Mouse (Mus musculus) left cerebral cortex, adult 2 months (tissue): ENCODE data around the gene Cd79b. TPM values are rescaled to one million over a fixed set of nuclear protein-coding genes. Genes with fewer than 3 reads are reported as not detected.

Experiments
- DNase-seq, 2 experiments: peaks; one replicate each; pipeline ENCODE4 v3.0.0; 2021 to 2022; ENCODE audit warnings: low spot score in 2 of 2, mixed read lengths in 1 of 2; ENCODE audit errors: extremely low spot score in 1 of 2
- H3K27ac ChIP-seq: fragments of 200-600 bp; 2 replicates; pipeline ENCODE4 v1.8.1; 2022
- H3K4me3 ChIP-seq: fragments of 200-600 bp; 2 replicates; pipeline ENCODE4 v1.8.1; 2022
- CTCF ChIP-seq: fragments of 200-600 bp; IDR thresholded peaks from 2 replicates; pipeline ENCODE4 v1.8.1; 2022; ENCODE audit warnings: antibody characterized with exemption, mild to moderate bottlenecking, moderate library complexity
- intact Hi-C: fragments of 180-260 bp; cut with DNase I; formaldehyde crosslinking; loops from one replicate; pipeline ENCODE4 v1.15.1; 2025
- total RNA-seq, 2 experiments: library from RNA; stranded (reverse); gene quantifications; 2 replicates each; pipeline ENCODE4 v1.2.3; 2021

Gene Cd79b
- total RNA-seq, 2 experiments from 2014 or later = not detected

DNA sequence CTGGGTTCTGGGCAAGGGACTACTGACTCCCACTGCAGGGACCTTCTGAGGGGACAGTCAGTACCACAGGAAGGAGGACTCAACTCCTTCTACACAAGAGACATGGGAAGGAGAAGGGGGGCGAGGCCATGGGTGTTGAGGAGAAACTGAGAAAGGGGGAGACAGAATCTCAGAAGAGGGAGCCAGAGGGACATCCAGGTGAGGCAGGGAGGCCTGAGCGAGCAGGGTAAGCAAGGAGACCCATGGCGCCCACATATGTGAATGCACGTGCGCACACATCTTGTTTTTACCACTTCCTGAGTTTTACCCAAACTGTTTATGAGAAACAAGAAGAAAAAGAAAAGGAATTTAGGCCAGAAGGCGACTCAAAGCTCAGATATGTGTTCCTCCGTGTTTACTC is 3.2 kb upstream of the Cd79b start:
- no peak overlapping the region for H3K4me3 ChIP-seq
- no peak for DNase-seq
- H3K27ac ChIP-seq = no peak overlapping the region
- intact Hi-C loops = no loop called here
- TF ChIP-seq CTCF = no peak

DNA sequence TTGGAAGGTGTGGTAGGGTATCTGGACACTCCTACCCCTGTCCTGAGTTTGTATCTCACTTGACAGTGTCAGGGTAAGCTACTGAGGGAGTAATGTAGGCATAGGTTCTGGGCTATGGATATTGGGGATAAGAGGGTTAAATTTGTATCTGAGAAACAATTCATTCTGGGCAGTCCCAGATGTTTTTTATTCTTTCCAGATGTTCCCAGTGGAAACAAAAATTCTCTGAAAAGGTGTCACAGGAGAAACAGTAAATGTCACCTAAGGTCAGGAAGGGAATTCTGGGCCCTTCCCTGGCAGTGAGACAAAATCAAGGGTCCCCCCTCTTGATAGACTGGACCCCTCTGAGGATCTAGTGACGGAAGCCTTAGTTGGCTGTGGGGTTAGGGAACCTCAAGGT is 1.9 kb upstream of the Cd79b start:
- no peak for DNase-seq
- TF ChIP-seq CTCF = no peak
- intact Hi-C loops = no loop called here
- Histone ChIP-seq H3K4me3 (no peak overlapping the region), H3K27ac (no peak overlapping the region)

DNA sequence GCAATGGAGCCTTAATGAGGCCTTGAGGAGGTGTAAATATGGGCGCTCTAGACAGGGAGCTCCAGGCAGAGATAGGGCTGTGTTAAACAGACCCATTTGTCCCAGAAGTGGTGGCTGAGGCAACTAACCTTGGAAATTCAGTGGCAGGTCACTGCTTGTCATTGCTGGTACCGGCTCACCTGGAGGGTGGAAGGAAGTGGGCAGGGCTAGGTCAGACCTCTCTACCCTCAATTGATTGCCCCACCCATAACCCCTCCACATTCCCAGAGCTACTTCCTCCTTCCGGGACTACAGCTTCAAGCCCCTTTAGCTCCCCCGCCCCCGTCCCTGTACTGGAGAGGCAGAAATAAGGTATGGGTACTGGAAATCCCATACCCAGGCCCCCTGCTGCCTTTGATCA is 1.0 kb downstream of the Cd79b start:
- no peak overlapping the region for H3K27ac ChIP-seq
- TF ChIP-seq CTCF = no peak
- DNase-seq = no peak
- H3K4me3 ChIP-seq = no peak overlapping the region
- intact Hi-C loops = no loop called here

GRCm38 (mm10) chr11:106310123-106310522 is 4.4 kb downstream of the Cd79b start:
- H3K4me3 ChIP-seq = no peak overlapping the region
- intact Hi-C loops = no loop called here
- DNase-seq = no peak
- no peak overlapping the region for H3K27ac ChIP-seq
- no peak for TF ChIP-seq CTCF

DNA sequence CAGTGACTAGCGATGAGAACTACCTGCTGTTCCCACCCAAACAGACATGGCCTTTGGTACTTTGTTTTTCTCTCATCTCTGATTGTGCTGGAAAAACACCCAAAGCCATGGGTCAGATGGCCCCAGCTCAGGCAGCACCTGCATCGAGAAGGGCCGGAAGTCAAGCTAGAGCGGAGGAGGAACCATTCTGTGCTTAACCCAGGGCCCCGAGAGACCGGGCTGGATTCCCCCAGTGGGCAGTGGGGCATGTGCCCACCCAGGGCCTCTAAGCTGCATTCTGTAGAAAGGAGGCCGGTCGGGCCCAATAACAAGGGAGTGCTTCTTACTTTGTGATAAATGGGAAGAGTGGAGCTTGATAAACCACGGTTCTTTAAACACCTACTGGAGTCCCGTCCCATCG is 6.4 kb downstream of the Cd79b start:
- intact Hi-C loops = no loop called here
- Histone ChIP-seq H3K27ac (no peak overlapping the region), H3K4me3 (no peak overlapping the region)
- no peak for DNase-seq
- TF ChIP-seq CTCF = no peak

- no peak for TF ChIP-seq CTCF
- no peak for DNase-seq
- no peak overlapping the region for H3K27ac ChIP-seq
- intact Hi-C loops = no loop called here
- no peak overlapping the region for H3K4me3 ChIP-seq
These were observed 7.1 kb downstream of the Cd79b start for GRCm38 (mm10) chr11:106307432-106307831.

DNA sequence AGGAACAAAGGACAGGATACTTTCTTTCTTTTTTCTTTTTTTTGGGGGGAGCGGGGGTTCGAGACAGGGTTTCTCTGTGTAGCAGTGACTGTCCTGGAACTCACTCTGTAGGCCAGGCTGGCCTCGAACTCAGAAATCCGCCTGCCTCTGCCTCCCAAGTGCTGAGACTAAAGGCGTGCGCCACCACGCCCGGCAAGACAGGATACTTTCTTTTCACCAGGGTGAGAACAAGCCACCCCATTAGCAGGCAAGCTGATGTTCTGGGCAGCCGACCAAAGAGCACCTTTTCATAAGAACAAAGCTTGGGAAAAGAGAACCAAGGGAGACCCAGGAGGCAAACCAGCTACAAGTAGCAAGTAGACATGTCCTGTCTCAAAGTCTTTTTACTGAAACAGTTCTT is 7.8 kb downstream of the Cd79b start:
- intact Hi-C loops = no loop called here
- no peak overlapping the region for H3K27ac ChIP-seq
- DNase-seq = no peak
- H3K4me3 ChIP-seq = no peak overlapping the region
- no peak for TF ChIP-seq CTCF

- H3K27ac ChIP-seq = no peak overlapping the region
- DNase-seq = no peak
- intact Hi-C loops = no loop called here
- H3K4me3 ChIP-seq = no peak overlapping the region
- no peak for TF ChIP-seq CTCF
These were observed 8.5 kb downstream of the Cd79b start for GRCm38 (mm10) chr11:106306065-106306385.

DNA sequence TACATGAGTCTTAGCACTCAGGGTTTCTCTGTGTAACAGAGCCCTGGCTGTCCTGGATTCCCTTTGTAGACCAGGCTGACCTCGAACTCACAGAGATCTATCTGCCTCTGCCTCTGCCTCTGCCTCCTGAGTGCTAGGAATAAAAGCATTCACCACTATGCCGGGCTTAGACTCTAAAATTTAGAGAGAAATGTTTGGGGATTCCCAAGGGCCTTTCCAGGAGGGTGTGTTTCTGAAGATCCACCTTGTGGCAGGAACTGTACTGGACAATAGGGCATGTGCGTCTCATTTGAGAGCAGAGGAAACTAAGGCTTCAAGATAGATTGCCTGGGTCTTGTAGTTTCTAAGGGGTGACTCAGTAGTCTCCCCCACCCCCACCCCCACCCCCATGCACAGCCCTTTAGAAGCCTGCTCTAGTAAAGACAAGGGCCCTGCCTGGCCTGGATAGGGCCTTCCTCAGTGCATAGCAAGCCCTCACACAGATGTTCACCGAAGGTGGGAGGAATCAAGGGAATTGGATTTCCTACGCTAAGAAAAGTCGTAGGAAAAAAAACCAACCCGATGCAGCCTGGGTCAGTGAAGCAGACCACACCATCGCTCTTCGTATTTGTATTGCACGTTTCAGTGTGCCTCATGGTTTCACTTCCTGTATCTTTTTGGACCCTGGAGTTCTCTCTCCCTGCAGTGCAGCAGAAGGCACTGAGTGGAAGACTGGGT is 9.1 kb downstream of the Cd79b start:
- intact Hi-C loops = no loop called here

DNA sequence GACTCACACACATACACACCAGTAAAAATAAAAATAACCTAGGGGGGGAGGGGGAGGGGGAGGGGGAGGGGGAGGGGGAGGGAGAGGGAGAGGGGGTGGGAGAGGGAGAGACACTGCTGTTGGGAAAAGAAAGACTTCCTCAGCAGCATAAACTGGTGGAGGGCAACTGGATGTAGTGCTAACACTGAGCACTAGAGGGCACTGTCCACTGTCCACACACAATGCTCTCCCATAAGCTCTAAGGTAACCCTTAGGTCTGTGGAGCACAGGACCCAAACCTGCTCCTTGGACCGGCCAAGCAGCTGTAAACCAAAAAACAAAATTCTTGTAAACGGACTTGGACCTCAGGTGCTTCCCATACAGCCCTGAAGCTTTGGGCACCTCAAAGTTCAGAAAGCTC is 11.9 kb downstream of the Cd79b start:
- intact Hi-C loops = loop anchor here (2.0 to 5.0 kb wide), 2 partner anchors 65 to 88 kb away; partner anchors contain the start of gene Prr29
- peak; percentile 22 to 59 for DNase-seq
- H3K27ac ChIP-seq = no peak overlapping the region
- TF ChIP-seq CTCF = peak; percentile 66
- H3K4me3 ChIP-seq = no peak overlapping the region

More for the DNA sequence above, 9.1 kb downstream of the Cd79b start:
- Histone ChIP-seq H3K27ac (no peak overlapping the region), H3K4me3 (no peak overlapping the region)
- TF ChIP-seq CTCF = no peak
- DNase-seq = no peak

DNA sequence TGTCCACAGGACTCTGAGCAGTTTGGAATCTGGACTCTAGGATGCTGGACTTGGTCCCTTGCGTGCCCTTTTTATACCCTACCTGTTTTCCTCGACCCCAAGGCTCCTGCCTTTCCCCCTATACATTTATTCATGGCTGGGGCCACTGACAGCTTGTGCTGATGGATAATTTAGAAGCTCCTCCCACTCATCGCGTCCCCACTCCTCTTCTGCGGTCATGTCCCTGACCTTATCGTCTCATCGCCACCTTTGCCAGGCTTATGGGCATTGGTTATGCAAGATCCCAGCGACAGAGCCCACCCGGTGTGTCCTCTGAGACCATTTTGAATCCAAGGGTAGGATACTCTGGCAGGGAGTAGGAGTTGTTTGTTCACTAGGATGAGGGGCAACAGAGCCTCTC is 12.8 kb downstream of the Cd79b start, which contains the start of gene Gh:
Gene Gh, minus strand, starts transcription at position 101 of the 400 bp plus-strand sequence.
- intact Hi-C loops = loop anchor here (2.0 to 5.0 kb wide), 2 partner anchors 66 to 89 kb away; partner anchors contain the start of gene Prr29
- TF ChIP-seq CTCF = no peak
- H3K4me3 ChIP-seq = no peak within 1 kb of the TSS
- DNase-seq = no peak
- H3K27ac ChIP-seq = no peak within 1 kb of the TSS

DNA sequence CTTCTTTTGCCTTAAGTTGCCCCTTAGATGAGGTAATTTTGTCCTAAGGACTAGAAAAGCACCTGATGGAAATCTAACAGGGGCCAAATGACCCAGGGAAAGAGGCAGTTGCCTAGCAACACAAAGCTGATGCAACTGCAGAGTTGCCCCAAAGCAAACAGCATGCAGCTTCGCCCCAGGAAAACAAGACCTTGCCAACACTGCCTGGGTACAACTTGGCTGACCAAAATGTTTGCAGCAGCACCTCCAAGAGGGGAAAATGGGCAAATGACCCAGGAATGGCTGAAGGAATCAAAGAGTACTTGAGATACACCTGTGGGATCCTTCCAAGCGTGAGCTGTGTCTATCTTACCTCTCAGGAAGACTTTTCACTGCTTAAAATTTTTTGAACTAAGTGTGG is 22.7 kb downstream of the Cd79b start:
- no peak overlapping the region for H3K4me3 ChIP-seq
- no peak; the same call in 1 of the 2 replicates for TF ChIP-seq CTCF
- no peak for DNase-seq
- intact Hi-C loops = no loop called here
- no peak overlapping the region for H3K27ac ChIP-seq

GRCm38 (mm10) chr11:106290376-106290775 is 24.2 kb downstream of the Cd79b start:
- no peak overlapping the region for H3K27ac ChIP-seq
- DNase-seq = no peak
- intact Hi-C loops = no loop called here
- TF ChIP-seq CTCF = no peak
- H3K4me3 ChIP-seq = no peak overlapping the region
